Mouse (Mus musculus) G1E (cell line): Measurements from ENCODE around the gene Cox16.

ENCODE experiments used
- CTCF ChIP-seq: IDR thresholded peaks from 2 replicates; pipeline ENCODE4 v1.5.1; 2012; ENCODE audit warnings: low read depth, low read length, inconsistent platforms, mixed read lengths
- GATA1 ChIP-seq: IDR thresholded peaks from 2 replicates; pipeline ENCODE4 v1.6.1; 2012; ENCODE audit warnings: borderline replicate concordance, low read length, inconsistent platforms, mixed read lengths
- TAL1 ChIP-seq: conservative IDR thresholded peaks from 2 replicates; pipeline ENCODE4 v1.6.1; 2012; ENCODE audit warnings: low read depth, low read length, inconsistent platforms, mixed read lengths

DNA sequence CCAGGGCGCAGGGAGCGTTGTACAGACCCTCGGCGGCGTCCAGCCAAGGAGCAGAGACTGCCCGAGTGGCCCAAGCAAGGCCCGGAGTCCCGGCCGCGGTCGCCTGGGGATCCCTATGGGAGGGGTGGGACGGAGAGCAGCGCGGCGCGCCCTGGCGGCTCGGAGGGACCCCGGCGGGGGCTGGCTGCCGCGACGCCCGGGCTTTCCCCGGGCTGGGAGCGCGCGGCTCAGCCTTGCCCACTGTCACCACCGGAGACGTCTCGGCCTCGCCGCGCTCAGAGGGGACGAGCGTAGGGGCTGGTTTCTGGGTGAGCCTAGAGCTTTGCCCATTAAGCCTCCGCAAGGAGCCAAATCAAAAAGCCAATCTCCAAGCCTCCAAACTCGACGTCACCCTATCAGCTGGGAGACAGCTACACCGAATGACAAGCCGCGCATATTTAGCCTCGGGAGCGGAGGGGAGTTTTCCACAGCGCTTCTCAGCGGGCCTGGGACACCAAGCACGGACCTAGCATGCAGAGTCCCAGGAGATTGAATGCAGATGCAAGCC is 152.0 kb downstream of the Cox16 start, which contains the start of gene Slc8a3:
- TF ChIP-seq GATA1: no peak
- no peak for TF ChIP-seq TAL1
- no peak for TF ChIP-seq CTCF
